Mouse (Mus musculus): ENCODE measurements around the gene Onecut1. TPM values are rescaled to one million over a fixed set of nuclear protein-coding genes. Genes with fewer than 3 reads are reported as not detected.

Gene Onecut1
- polyA plus RNA-seq, 1 experiment from 2014 or later, result 6.1 TPM

DNA sequence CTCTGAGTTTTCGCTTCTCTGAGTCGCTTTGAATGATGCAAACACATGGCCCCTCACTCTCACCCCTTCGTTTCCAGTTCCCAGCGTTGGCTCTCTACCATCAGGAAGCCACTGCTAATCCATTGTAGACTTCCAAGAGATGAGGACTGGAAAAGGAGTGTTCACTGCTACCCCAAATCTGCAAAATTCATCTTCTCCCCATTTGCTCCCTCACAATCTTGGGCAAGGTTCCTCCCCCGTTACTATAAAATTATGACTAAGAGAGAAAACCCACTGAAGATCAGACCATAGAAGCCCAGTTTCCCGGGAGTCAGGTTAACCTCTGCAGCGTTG lies 4.2 kb upstream of the Onecut1 start:
- H3K36me3 ChIP-seq (replicated peaks; ENCODE audit: control insufficient read depth, insufficient read depth), result no peaks in the 10 kb centered on the region
- 3% methylated on average over 7 of the region's 7 CpGs for WGBS
- no peak overlapping the region for H3K9ac ChIP-seq
- peaks cover 95% of the 10 kb centered on the region for H3K27me3 ChIP-seq (ENCODE audit: control insufficient read depth, insufficient read depth, low read length)
- no peak overlapping the region for H3K27ac ChIP-seq
- DNase-seq (ENCODE audit: low spot score), result peak; percentile 23
- H3K4me1 ChIP-seq (replicated peaks; ENCODE audit: control insufficient read depth, insufficient read depth, low read length), result peaks cover 9% of the 10 kb centered on the region; the same call in 1 of the 2 replicates
- no peak overlapping the region for H3K4me2 ChIP-seq (replicated peaks)
- no peaks in the 10 kb centered on the region for H3K9me3 ChIP-seq (ENCODE audit: control insufficient read depth, low read length)
- no peak overlapping the region for H3K4me3 ChIP-seq (replicated peaks; ENCODE audit: low read length)
- ATAC-seq (ENCODE audit: low FRiP score), result no peak

DNA sequence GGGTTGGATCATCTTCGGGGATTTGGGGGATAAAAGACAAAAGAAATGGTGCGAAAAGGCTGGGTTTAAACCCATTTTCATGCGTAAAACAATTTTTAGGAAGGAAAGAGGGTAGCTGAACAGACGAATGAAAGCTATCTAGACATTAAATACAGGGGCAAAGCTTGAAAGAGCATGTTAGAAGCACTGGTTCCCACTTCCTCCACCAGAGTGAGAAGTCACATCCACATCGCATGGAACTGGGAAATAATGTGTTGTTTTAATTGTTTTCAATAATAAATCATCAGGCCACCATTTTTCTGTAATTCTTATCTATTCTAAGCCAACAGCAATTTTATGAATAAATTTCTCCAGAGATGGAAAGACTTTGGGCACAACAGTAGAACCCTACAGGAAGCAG lies 3.6 kb upstream of the Onecut1 start:
- Histone ChIP-seq H3K27me3 (ENCODE audit: control insufficient read depth, insufficient read depth, low read length) (peaks cover 95% of the 10 kb centered on the region), H3K4me2 (replicated peaks) (no peak overlapping the region), H3K36me3 (replicated peaks; ENCODE audit: control insufficient read depth, insufficient read depth) (no peaks in the 10 kb centered on the region), H3K27ac (no peak overlapping the region), H3K4me3 (replicated peaks; ENCODE audit: low read length) (no peak overlapping the region), H3K4me1 (replicated peaks; ENCODE audit: control insufficient read depth, insufficient read depth, low read length) (peaks cover 14% of the 10 kb centered on the region; the same call in 1 of the 2 replicates), H3K9me3 (ENCODE audit: control insufficient read depth, low read length) (no peaks in the 10 kb centered on the region), H3K9ac (no peak overlapping the region)
- WGBS, result 8% methylated on average over 5 of the region's 5 CpGs
- no peak for ATAC-seq (ENCODE audit: low FRiP score)
- DNase-seq (ENCODE audit: low spot score), result no peak

DNA sequence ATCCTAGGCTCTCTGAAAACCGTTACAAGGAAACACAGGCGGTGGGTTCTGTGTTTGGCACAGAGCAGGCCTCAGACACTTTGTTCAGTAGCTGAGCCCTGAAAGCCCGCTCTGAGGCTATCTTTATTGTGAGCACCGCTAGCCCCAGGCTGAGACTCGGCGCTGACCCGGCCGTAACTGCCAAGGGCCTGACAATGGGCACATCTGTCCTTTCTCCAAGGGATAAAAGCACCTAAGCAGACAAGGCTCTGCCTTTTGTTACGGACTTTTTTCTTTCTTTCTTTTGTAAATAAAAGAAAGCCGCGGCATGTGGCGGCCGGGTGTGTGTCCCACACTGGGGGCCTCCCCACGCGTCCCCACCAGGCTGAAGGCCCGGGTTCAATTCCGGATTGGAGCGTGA lies 1.3 kb upstream of the Onecut1 start:
- Histone ChIP-seq H3K4me3 (replicated peaks; ENCODE audit: low read length) (no peak overlapping the region), H3K4me1 (replicated peaks; ENCODE audit: control insufficient read depth, insufficient read depth, low read length) (peaks cover 21% of the 10 kb centered on the region; the same call in 1 of the 2 replicates), H3K27me3 (ENCODE audit: control insufficient read depth, insufficient read depth, low read length) (peaks cover 94% of the 10 kb centered on the region), H3K27ac (no peak overlapping the region), H3K4me2 (replicated peaks) (peak overlapping the region; percentile 92), H3K9me3 (ENCODE audit: control insufficient read depth, low read length) (no peaks in the 10 kb centered on the region), H3K9ac (no peak overlapping the region), H3K36me3 (replicated peaks; ENCODE audit: control insufficient read depth, insufficient read depth) (no peaks in the 10 kb centered on the region)
- DNase-seq (ENCODE audit: low spot score) (no peak), ATAC-seq (ENCODE audit: low FRiP score) (no peak)
- 5% methylated on average over 18 of the region's 18 CpGs for WGBS

DNA sequence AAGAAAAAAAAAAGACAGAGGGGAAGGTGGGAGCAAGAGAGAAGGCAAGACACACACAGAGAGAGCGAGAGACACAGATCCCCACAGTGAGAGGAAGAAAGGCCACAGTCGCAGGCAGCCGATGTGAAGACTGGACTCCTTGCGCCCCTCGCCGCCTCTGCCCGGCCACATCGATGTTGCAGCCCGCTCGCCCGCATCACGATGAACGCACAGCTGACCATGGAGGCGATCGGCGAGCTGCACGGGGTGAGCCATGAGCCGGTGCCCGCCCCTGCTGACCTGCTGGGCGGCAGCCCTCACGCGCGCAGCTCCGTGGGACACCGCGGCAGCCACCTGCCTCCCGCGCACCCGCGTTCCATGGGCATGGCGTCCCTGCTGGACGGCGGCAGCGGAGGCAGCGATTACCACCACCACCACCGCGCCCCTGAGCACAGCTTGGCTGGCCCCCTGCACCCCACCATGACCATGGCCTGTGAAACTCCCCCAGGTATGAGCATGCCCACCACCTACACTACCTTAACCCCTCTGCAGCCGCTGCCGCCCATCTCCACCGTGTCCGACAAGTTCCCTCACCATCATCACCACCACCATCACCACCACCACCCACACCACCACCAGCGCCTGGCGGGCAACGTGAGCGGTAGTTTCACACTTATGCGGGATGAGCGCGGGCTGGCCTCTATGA lies 517 bp downstream of the Onecut1 start:
- WGBS, result under 1% methylated on average over 46 of the region's 48 CpGs
- Histone ChIP-seq H3K27ac (peak overlapping the region; percentile 72), H3K36me3 (replicated peaks; ENCODE audit: control insufficient read depth, insufficient read depth) (no peaks in the 10 kb centered on the region), H3K4me1 (replicated peaks; ENCODE audit: control insufficient read depth, insufficient read depth, low read length) (peaks cover 21% of the 10 kb centered on the region; the same call in 1 of the 2 replicates), H3K4me2 (replicated peaks) (peak overlapping the region; percentile 92), H3K4me3 (replicated peaks; ENCODE audit: low read length) (peak overlapping the region; percentile 53), H3K9ac (peak overlapping the region; percentile 73), H3K27me3 (ENCODE audit: control insufficient read depth, insufficient read depth, low read length) (peaks cover 93% of the 10 kb centered on the region), H3K9me3 (ENCODE audit: control insufficient read depth, low read length) (no peaks in the 10 kb centered on the region)
- DNase-seq (ENCODE audit: low spot score) (peak; percentile 38), ATAC-seq (ENCODE audit: low FRiP score) (peak; percentile 25; the same call in 1 of the 2 replicates)

DNA sequence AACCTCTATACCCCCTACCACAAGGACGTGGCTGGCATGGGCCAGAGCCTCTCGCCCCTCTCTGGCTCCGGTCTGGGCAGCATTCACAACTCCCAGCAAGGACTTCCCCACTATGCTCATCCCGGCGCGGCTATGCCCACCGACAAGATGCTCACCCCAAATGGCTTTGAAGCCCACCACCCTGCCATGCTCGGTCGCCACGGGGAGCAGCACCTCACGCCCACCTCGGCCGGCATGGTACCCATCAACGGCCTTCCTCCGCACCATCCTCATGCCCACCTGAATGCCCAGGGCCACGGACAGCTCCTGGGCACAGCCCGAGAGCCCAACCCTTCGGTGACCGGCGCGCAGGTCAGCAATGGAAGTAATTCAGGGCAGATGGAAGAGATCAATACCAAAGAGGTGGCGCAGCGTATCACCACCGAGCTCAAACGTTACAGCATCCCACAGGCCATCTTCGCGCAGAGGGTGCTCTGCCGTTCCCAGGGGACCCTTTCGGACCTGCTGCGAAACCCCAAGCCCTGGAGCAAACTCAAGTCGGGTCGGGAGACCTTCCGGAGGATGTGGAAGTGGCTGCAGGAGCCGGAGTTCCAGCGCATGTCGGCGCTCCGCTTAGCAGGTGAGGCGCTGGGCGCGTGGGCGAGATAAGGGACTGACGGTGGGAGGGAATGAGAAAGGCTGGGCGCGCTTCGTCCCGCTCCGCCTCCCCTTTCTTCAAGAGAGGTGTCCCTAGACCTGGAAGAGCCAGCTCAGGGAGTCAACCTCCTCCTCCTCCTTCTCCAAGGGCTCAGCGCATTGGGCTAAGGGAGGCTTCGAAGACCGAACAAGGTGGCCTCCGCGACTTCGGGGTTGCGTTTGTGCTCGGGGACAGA lies 1.3 kb downstream of the Onecut1 start:
- Histone ChIP-seq H3K9ac (peak overlapping the region; percentile 73), H3K27ac (peak overlapping the region; percentile 72), H3K27me3 (ENCODE audit: control insufficient read depth, insufficient read depth, low read length) (peaks cover 93% of the 10 kb centered on the region), H3K36me3 (replicated peaks; ENCODE audit: control insufficient read depth, insufficient read depth) (no peaks in the 10 kb centered on the region), H3K4me2 (replicated peaks) (peak overlapping the region; percentile 92), H3K4me1 (replicated peaks; ENCODE audit: control insufficient read depth, insufficient read depth, low read length) (peaks cover 26% of the 10 kb centered on the region), H3K9me3 (ENCODE audit: control insufficient read depth, low read length) (no peaks in the 10 kb centered on the region), H3K4me3 (replicated peaks; ENCODE audit: low read length) (peak overlapping the region; percentile 53)
- DNase-seq (ENCODE audit: low spot score) (peak; percentile 24), ATAC-seq (ENCODE audit: low FRiP score) (0 out of 2 replicates have a peak, but pooled peaks have one; percentile 10)
- under 1% methylated on average over 56 of the region's 56 CpGs for WGBS

DNA sequence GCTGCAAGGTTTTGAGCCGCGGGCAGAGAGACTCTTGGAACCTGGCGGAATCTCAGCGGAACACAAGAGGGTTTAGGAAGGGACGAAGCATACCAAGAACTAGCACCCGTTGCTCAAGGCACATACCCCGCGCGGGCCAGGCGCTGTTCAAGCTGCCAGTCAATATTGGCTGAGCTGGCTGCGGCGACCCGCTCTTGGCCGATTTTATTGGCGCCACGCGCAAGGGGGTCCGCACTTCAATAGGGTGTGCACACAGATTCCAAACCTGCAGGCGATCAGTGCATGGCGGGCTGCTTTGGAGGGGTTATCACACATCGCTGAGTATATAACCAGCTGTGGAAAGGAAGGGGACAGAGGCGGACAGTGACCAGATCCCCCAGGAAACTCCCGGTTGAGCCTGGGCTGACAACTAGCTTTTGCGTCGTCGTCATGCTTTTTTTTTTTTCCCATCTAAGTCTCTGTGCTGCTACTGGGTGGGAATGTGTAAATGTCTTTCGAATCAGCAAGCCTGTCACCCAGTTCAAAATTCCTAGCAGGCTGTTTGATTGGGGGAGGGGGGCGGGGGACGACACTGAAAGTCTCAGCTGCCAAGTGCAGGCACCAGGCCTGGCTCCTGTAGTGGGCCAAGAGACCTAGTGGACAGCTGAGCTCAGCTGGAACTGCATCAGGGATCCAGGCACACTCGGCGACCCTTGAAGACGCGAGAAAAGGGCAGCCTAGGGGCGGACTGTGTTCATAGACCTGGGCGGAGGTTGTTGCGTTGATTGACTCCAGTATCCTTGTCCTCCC lies 2.1 kb downstream of the Onecut1 start:
- peak overlapping the region; percentile 73 for H3K9ac ChIP-seq
- ATAC-seq (ENCODE audit: low FRiP score) (no peak), DNase-seq (ENCODE audit: low spot score) (no peak)
- WGBS, result 1% methylated on average over 36 of the region's 36 CpGs
- peak overlapping the region; percentile 92 for H3K4me2 ChIP-seq (replicated peaks)
- no peaks in the 10 kb centered on the region for H3K9me3 ChIP-seq (ENCODE audit: control insufficient read depth, low read length)
- H3K4me1 ChIP-seq (replicated peaks; ENCODE audit: control insufficient read depth, insufficient read depth, low read length), result peaks cover 29% of the 10 kb centered on the region
- H3K27me3 ChIP-seq (ENCODE audit: control insufficient read depth, insufficient read depth, low read length), result peaks cover 93% of the 10 kb centered on the region
- peak overlapping the region; percentile 72 for H3K27ac ChIP-seq
- H3K36me3 ChIP-seq (replicated peaks; ENCODE audit: control insufficient read depth, insufficient read depth), result no peaks in the 10 kb centered on the region
- peak overlapping the region; percentile 53 for H3K4me3 ChIP-seq (replicated peaks; ENCODE audit: low read length)

DNA sequence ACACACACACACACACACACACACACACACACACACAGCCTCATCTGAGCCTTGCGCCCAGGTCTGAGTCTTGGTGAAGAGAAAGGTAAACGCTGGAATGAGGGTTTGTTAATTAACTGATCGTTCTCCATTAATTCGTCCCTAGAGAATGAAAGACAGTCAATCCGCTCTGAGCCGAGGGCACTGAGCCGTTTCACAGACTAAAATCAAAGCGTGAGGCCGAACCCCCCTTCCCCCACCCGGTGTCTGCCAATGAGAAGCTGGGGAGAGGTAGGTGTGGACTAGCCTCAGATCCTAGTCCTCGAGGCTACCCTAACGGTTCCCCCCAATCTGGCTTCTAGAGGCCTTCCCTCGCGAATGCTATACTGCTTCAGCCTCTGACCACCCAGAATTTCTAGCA lies 2.8 kb downstream of the Onecut1 start:
- Histone ChIP-seq H3K27me3 (ENCODE audit: control insufficient read depth, insufficient read depth, low read length) (peaks cover 93% of the 10 kb centered on the region), H3K27ac (peak overlapping the region; percentile 72; the same call in 1 of the 2 replicates), H3K4me2 (replicated peaks) (peak overlapping the region; percentile 92), H3K9ac (peak overlapping the region; percentile 73), H3K36me3 (replicated peaks; ENCODE audit: control insufficient read depth, insufficient read depth) (no peaks in the 10 kb centered on the region), H3K4me3 (replicated peaks; ENCODE audit: low read length) (peak overlapping the region; percentile 53), H3K4me1 (replicated peaks; ENCODE audit: control insufficient read depth, insufficient read depth, low read length) (peaks cover 29% of the 10 kb centered on the region), H3K9me3 (ENCODE audit: control insufficient read depth, low read length) (no peaks in the 10 kb centered on the region)
- 2% methylated on average over 14 of the region's 14 CpGs for WGBS
- DNase-seq (ENCODE audit: low spot score) (peak; percentile 24), ATAC-seq (ENCODE audit: low FRiP score) (no peak)

DNA sequence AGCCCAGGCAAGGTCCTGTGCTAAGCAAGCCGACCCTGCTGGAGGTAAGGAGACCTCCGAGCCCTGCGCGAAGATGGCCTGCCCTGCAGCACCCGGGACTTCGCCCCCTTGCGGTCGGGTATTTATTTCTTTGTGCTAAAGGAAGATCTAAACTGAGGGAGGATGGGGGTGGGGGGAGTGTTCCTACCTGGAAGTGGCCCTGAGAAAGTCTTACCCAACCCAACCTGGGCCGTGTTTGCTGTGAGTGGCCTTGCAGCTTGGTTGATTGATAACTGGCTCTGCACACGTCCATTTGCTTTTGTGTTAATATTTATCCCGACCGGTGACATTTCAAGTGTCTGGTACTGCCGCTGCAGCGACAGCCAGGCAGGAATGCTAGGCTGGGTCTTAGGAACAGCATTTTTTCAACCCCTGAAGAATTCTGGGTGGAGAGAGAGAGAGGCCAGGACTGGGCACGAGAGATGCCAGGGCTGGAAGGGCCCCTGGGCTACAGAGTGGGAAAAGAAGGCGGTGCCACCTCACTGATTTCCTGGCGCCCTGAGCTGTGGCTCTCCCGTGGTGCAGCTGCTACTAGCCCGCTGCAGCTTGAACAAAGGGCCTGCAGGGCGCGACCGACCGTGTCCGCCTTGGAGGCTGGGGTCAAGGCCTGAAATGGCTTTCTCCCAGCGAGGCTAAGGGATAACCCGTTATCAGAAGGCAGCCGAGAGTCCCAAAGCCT lies 5.0 kb downstream of the Onecut1 start:
- Histone ChIP-seq H3K4me2 (replicated peaks) (peak overlapping the region; percentile 92), H3K27ac (peak overlapping the region; percentile 66; the same call in 1 of the 2 replicates), H3K9me3 (ENCODE audit: control insufficient read depth, low read length) (no peaks in the 10 kb centered on the region), H3K4me3 (replicated peaks; ENCODE audit: low read length) (peak overlapping the region; percentile 53), H3K4me1 (replicated peaks; ENCODE audit: control insufficient read depth, insufficient read depth, low read length) (peaks cover 23% of the 10 kb centered on the region), H3K27me3 (ENCODE audit: control insufficient read depth, insufficient read depth, low read length) (peaks cover 74% of the 10 kb centered on the region), H3K9ac (peak overlapping the region; percentile 52), H3K36me3 (replicated peaks; ENCODE audit: control insufficient read depth, insufficient read depth) (no peaks in the 10 kb centered on the region)
- 3% methylated on average over 27 of the region's 27 CpGs for WGBS
- ATAC-seq (ENCODE audit: low FRiP score) (no peak), DNase-seq (ENCODE audit: low spot score) (peak; percentile 25)

Measured in hindbrain, embryonic 14.5 days (tissue).